Mouse (Mus musculus) left cerebral cortex, adult 8-10 months (tissue): ENCODE results near the gene Zfp947. TPM values are rescaled to one million over a fixed set of nuclear protein-coding genes. Genes with fewer than 3 reads are reported as not detected.
"Not testable (repeated sequence)": the region's sequence is repeated elsewhere in the genome, so short reads cannot be mapped to it uniquely, and the experiment has no call there.

Source experiments
- DNase-seq, 2 experiments: peaks; one replicate each; pipeline ENCODE4 v3.0.0; 2022; ENCODE audit warnings: low spot score in 2 of 2
- total RNA-seq, 4 experiments: library from RNA; stranded (reverse); gene quantifications; 2 replicates each; pipeline ENCODE4 v1.2.4; 2022

Zfp947 gene
- under 1 TPM; 0.56 to 0.91 (median 0.81) TPM for total RNA-seq

DNA sequence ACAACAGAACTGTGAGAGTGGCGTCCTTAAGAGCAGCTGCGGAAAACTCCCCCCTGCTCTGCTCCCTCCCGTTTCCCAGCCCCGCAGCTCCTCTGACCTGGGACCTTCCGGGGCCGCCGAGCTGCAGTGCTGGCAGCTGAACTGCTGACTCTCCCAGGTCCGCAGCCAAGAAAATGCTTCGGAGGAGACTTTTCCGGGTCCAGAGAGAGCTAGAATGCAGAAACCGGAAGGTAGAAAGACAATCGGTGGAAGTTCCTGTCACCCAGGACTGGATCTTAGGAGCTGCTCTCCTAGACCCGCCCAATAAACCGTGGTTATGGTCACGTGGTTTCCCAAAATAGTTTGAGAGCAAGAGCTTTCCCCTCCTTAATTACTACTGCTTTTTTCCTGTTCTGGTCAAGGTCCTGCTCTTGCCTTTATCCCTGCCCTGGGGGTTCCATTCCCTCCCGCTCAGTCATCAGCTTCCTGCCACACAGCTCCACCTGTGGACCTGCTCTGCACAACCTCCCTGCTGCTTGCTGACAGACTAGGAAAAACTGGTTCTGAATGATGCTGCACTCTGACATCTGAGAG lies at the start of gene Zfp947:
Zfp947 (minus strand) TSS at position 469 of the 573 bp plus-strand sequence.
- peak; percentile 5 to 7 for DNase-seq

DNA sequence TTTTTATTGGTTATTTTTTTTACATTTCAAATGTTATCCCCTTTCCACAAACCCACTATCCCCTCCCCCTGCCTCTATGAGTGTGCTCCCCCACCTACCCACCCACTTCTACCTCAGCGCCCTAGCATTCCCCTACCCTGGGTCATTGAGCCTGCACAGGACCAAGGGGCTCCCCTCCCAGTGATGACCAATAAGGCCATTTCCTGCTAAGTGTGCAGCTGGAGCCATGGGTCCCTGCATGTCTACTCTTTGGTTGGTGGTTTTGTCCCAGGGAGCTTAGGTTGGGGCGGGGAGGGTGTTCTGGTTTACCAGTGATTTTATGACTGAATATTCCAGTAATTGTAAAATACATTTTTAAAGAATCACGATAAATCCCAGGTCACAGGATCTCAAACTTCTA lies 686 bp downstream of the Zfp947 start:
- not testable (repeated sequence) for DNase-seq

DNA sequence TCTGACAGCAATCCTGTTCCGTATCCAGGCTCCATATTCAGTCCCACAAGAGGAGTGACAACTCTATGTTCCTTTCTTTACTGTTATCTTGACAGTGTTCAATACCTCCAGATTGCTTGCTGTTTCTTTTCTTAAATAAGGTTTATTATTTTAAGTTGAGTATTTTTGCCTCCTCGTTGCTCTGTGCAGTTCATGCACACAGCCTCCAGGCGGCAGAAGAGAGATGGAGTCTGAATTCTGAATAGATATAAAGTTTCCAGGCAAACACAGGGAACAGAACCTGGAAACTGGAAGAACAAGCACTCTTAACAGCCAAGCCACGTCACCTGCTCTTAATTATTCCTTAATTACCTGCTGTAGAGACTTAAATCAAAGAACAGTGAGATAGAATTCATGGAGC lies 12.0 kb downstream of the Zfp947 start:
- DNase-seq = not testable (repeated sequence)

DNA sequence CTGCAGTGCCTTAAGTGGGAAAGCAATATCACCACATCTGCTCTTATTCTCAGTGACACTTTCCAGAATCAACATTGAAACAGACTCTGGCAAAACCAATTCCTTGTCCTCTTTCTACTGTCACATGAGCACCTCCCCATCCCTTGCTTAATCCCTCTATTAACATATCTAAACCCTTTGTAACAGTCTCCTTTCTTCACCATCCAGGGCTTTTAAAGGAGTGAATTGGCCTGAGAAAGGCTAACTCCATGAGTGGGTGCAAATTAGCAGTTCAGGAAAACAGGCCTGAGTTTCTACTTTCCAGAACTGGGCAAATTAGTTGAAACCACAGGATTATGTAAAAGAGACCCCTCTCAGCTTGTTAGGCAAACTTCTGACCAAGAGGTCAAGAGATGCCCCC lies 47.2 kb downstream of the Zfp947 start:
- DNase-seq = no peak

Other genes with a start within 250 kb of the Zfp947 start
- 10 to 100 TPM; 12.4 to 17.0 (median 15.7) TPM for gene Zfp942, start 203.7 kb downstream of the Zfp947 start, total RNA-seq
- 10 to 100 TPM; 15.5 to 21.1 (median 18.5) TPM for gene Zfp943, start 203.6 kb downstream of the Zfp947 start, total RNA-seq
- 1 to 10 TPM; 5.2 to 5.6 (median 5.4) TPM for gene Zfp994, start 59.4 kb upstream of the Zfp947 start, total RNA-seq
- gene CT030661.1, start 148.6 kb upstream of the Zfp947 start, total RNA-seq = 10 to 100 TPM; 10.1 to 13.4 (median 12.3) TPM
- gene Zfp944, start 195.2 kb upstream of the Zfp947 start, total RNA-seq = 10 to 100 TPM in 1 of 4 experiments, 1 to 10 TPM in 3; 8.2 to 10.4 (median 8.9) TPM
- 10 to 100 TPM in 2 of 4 experiments, 1 to 10 TPM in 2; 9.0 to 10.8 (median 10.0) TPM for gene Zfp758, start 195.3 kb upstream of the Zfp947 start, total RNA-seq